Mouse (Mus musculus) embryonic fibroblast, embryonic 13.5 days (primary cell): ENCODE measurements at regions not wholly inside any gene's neighbourhood (a gene's known extent, or its start where the extent isn't known, plus 50 kb on each side); places are given as distances from the start of the nearest gene placed in this dataset.

Experiments
- H3K27ac ChIP-seq: 2 replicates; pipeline ENCODE4 v1.5.1; 2012; ENCODE audit warnings: low read length, control low read depth, inconsistent platforms; ENCODE audit not compliant: insufficient read depth
- H3K4me1 ChIP-seq: 2 replicates; pipeline ENCODE4 v1.6.1; 2011; ENCODE audit warnings: low read length; ENCODE audit not compliant: control insufficient read depth, insufficient read depth
- H3K4me3 ChIP-seq: 2 replicates; pipeline ENCODE4 v1.5.1; 2011; ENCODE audit warnings: mild to moderate bottlenecking, control low read depth, low read length; ENCODE audit not compliant: insufficient read depth
- CTCF ChIP-seq: IDR thresholded peaks from 2 replicates; pipeline ENCODE4 v1.5.1; 2011; ENCODE audit warnings: mild to moderate bottlenecking, control low read depth, low read length, moderate library complexity, borderline replicate concordance; ENCODE audit not compliant: insufficient read depth
- POLR2A ChIP-seq: IDR thresholded peaks from 2 replicates; pipeline ENCODE4 v1.6.1; 2011; ENCODE audit warnings: low read depth, mild to moderate bottlenecking, control low read depth, low read length, moderate library complexity

- Histone ChIP-seq H3K4me1 (peaks cover 7% of the 10 kb centered on the region; the same call in 1 of the 2 replicates), H3K27ac (no peak overlapping the region), H3K4me3 (no peak overlapping the region)
- TF ChIP-seq CTCF = peak; percentile 51; the same call in 1 of the 2 replicates
- TF ChIP-seq POLR2A = no peak
Measured at GRCm38 (mm10) chr13:53811862-53812261, 243.6 kb downstream of the Drd1 start.

GRCm38 (mm10) chr13:53811151-53811550 is 244.4 kb downstream of the Drd1 start:
- no peak for TF ChIP-seq CTCF
- no peak for TF ChIP-seq POLR2A
- H3K27ac ChIP-seq = no peak overlapping the region

GRCm38 (mm10) chr13:53807791-53808525 is 247.5 kb downstream of the Drd1 start:
- Histone ChIP-seq H3K4me3 (no peak overlapping the region), H3K4me1 (peaks cover 7% of the 10 kb centered on the region; the same call in 1 of the 2 replicates), H3K27ac (no peak overlapping the region)
- no peak for TF ChIP-seq POLR2A
- TF ChIP-seq CTCF = no peak

More at GRCm38 (mm10) chr13:53811151-53811550, 244.4 kb downstream of the Drd1 start:
- no peak overlapping the region for H3K4me3 ChIP-seq
- H3K4me1 ChIP-seq = peaks cover 7% of the 10 kb centered on the region; the same call in 1 of the 2 replicates

GRCm38 (mm10) chr13:53805872-53806271 is 249.6 kb downstream of the Drd1 start:
- no peak overlapping the region for H3K27ac ChIP-seq
- no peak overlapping the region for H3K4me3 ChIP-seq
- TF ChIP-seq POLR2A (no peak), CTCF (no peak)
- H3K4me1 ChIP-seq = peaks cover 7% of the 10 kb centered on the region; the same call in 1 of the 2 replicates

- H3K4me3 ChIP-seq = no peak overlapping the region
- TF ChIP-seq POLR2A (no peak), CTCF (no peak)
- H3K27ac ChIP-seq = no peak overlapping the region
- H3K4me1 ChIP-seq = no peaks in the 10 kb centered on the region
Measured at GRCm38 (mm10) chr13:53800978-53801377, 254.5 kb downstream of the Drd1 start.

- no peaks in the 10 kb centered on the region for H3K4me1 ChIP-seq
- TF ChIP-seq CTCF (no peak), POLR2A (no peak)
- H3K4me3 ChIP-seq = no peak overlapping the region
- H3K27ac ChIP-seq = no peak overlapping the region
Measured at GRCm38 (mm10) chr13:53788809-53789208, 266.7 kb downstream of the Drd1 start.

- Histone ChIP-seq H3K4me3 (no peak overlapping the region), H3K4me1 (no peaks in the 10 kb centered on the region), H3K27ac (no peak overlapping the region)
- no peak for TF ChIP-seq POLR2A
- peak; percentile 50; the same call in 1 of the 2 replicates for TF ChIP-seq CTCF
Measured at GRCm38 (mm10) chr13:53783492-53783891, 272.0 kb downstream of the Drd1 start.

GRCm38 (mm10) chr13:53779150-53779549 is 276.4 kb downstream of the Drd1 start:
- Histone ChIP-seq H3K4me3 (no peak overlapping the region), H3K4me1 (no peaks in the 10 kb centered on the region), H3K27ac (no peak overlapping the region)
- TF ChIP-seq CTCF (0 out of 2 replicates have a peak, but pooled peaks have one; percentile 14), POLR2A (no peak)

GRCm38 (mm10) chr13:53776421-53776820 is 279.1 kb downstream of the Drd1 start:
- TF ChIP-seq CTCF = no peak
- Histone ChIP-seq H3K27ac (no peak overlapping the region), H3K4me3 (no peak overlapping the region), H3K4me1 (no peaks in the 10 kb centered on the region)

- no peak overlapping the region for H3K4me3 ChIP-seq
- no peak overlapping the region for H3K27ac ChIP-seq
- TF ChIP-seq CTCF = peak; percentile 51; the same call in 1 of the 2 replicates
- TF ChIP-seq POLR2A = no peak
- no peaks in the 10 kb centered on the region for H3K4me1 ChIP-seq
Measured at GRCm38 (mm10) chr13:53775687-53776086, 279.8 kb downstream of the Drd1 start.

GRCm38 (mm10) chr13:53764613-53765243 is 290.8 kb downstream of the Drd1 start:
- no peak overlapping the region for H3K4me3 ChIP-seq
- TF ChIP-seq POLR2A = no peak
- TF ChIP-seq CTCF = peak; percentile 68

More at GRCm38 (mm10) chr13:53764613-53765243, 290.8 kb downstream of the Drd1 start:
- no peaks in the 10 kb centered on the region for H3K4me1 ChIP-seq
- H3K27ac ChIP-seq = no peak overlapping the region
